Mouse (Mus musculus): Measurements from ENCODE around the gene Gpr176. TPM values are rescaled to one million over a fixed set of nuclear protein-coding genes. Genes with fewer than 3 reads are reported as not detected.

Gene Gpr176
- polyA plus RNA-seq, 1 experiment from 2014 or later = 0.73 TPM

GRCm38 (mm10) chr2:118315656-118316402, 57.4 kb downstream of the Gpr176 start:
- no peak overlapping the region for H3K9ac ChIP-seq
- 84% methylated on average over 12 of the region's 12 CpGs for WGBS

GRCm38 (mm10) chr2:118307561-118307960, 65.7 kb downstream of the Gpr176 start:
- Histone ChIP-seq H3K4me3 (no peak overlapping the region), H3K27ac (no peak overlapping the region), H3K27me3 (no peaks in the 10 kb centered on the region), H3K4me1 (no peaks in the 10 kb centered on the region), H3K9me3 (no peaks in the 10 kb centered on the region), H3K9ac (no peak overlapping the region), H3K4me2 (no peak overlapping the region), H3K36me3 (no peaks in the 10 kb centered on the region)
- ATAC-seq (ENCODE audit: insufficient number of reproducible peaks, low FRiP score, low TSS enrichment, low read depth) = no peak
- 58% methylated on average over 8 of the region's 8 CpGs for WGBS

More at GRCm38 (mm10) chr2:118315656-118316402, 57.4 kb downstream of the Gpr176 start:
- no peaks in the 10 kb centered on the region for H3K9me3 ChIP-seq
- no peak overlapping the region for H3K4me3 ChIP-seq
- H3K27me3 ChIP-seq = no peaks in the 10 kb centered on the region
- H3K27ac ChIP-seq = no peak overlapping the region
- no peak overlapping the region for H3K4me2 ChIP-seq
- no peaks in the 10 kb centered on the region for H3K36me3 ChIP-seq
- no peak for ATAC-seq (ENCODE audit: insufficient number of reproducible peaks, low FRiP score, low TSS enrichment, low read depth)
- no peaks in the 10 kb centered on the region for H3K4me1 ChIP-seq

DNA sequence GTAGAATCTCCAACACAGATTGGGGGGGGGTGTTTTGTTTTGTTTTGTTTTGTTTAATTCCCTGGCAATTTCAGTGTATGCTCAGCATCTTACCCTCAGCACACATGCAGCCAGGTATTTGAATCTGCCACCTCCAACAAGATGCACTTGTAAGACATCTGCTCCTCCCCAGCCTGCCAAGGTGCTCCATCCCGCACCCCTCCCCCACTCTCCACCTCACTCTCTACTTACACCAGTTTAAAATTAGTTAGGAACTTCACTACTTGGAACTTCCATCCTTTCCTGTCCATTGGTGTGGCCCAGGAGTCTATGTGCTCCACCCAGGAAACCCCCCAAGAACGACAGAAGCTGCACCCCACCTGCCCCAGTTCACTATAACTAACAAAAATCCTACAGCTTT, 66.3 kb downstream of the Gpr176 start:
- no peaks in the 10 kb centered on the region for H3K36me3 ChIP-seq
- no peak overlapping the region for H3K4me3 ChIP-seq
- no peak overlapping the region for H3K27ac ChIP-seq
- WGBS = 72% methylated on average over 2 of the region's 2 CpGs
- no peaks in the 10 kb centered on the region for H3K9me3 ChIP-seq
- H3K27me3 ChIP-seq = no peaks in the 10 kb centered on the region
- H3K4me1 ChIP-seq = no peaks in the 10 kb centered on the region
- H3K4me2 ChIP-seq = no peak overlapping the region
- H3K9ac ChIP-seq = no peak overlapping the region
- ATAC-seq (ENCODE audit: insufficient number of reproducible peaks, low FRiP score, low TSS enrichment, low read depth) = no peak

DNA sequence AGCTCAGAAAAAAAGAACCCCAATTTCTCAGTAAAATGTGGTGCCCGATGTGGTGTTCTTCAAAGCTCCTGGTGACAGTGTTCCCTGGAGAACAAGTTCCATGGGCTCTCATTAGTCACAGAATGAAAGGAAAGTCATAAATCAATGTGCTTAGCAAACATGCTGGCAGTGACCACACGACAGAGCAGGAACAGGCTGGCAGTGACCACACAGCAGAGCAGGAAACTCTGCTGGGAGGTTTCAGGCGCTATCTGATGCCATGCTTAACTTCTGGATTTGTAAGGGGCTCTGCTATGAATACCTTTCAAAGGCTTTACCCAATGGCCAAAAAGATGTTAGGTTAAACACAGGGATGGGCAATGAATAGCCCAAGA, 66.7 kb downstream of the Gpr176 start:
- 36% methylated on average over 3 of the region's 3 CpGs for WGBS
- H3K9me3 ChIP-seq = no peaks in the 10 kb centered on the region
- no peak for ATAC-seq (ENCODE audit: insufficient number of reproducible peaks, low FRiP score, low TSS enrichment, low read depth)
- no peaks in the 10 kb centered on the region for H3K36me3 ChIP-seq
- H3K4me3 ChIP-seq = no peak overlapping the region
- no peaks in the 10 kb centered on the region for H3K4me1 ChIP-seq
- H3K4me2 ChIP-seq = no peak overlapping the region
- H3K27me3 ChIP-seq = no peaks in the 10 kb centered on the region
- H3K27ac ChIP-seq = no peak overlapping the region
- no peak overlapping the region for H3K9ac ChIP-seq

- Histone ChIP-seq H3K9ac (no peak overlapping the region), H3K4me2 (no peak overlapping the region), H3K27ac (no peak overlapping the region), H3K36me3 (no peaks in the 10 kb centered on the region), H3K9me3 (no peaks in the 10 kb centered on the region), H3K27me3 (no peaks in the 10 kb centered on the region), H3K4me3 (no peak overlapping the region), H3K4me1 (no peaks in the 10 kb centered on the region)
- WGBS = 73% methylated on average over 7 of the region's 7 CpGs
- ATAC-seq (ENCODE audit: insufficient number of reproducible peaks, low FRiP score, low TSS enrichment, low read depth) = no peak
These were observed 67.2 kb downstream of the Gpr176 start for GRCm38 (mm10) chr2:118305827-118306521.

DNA sequence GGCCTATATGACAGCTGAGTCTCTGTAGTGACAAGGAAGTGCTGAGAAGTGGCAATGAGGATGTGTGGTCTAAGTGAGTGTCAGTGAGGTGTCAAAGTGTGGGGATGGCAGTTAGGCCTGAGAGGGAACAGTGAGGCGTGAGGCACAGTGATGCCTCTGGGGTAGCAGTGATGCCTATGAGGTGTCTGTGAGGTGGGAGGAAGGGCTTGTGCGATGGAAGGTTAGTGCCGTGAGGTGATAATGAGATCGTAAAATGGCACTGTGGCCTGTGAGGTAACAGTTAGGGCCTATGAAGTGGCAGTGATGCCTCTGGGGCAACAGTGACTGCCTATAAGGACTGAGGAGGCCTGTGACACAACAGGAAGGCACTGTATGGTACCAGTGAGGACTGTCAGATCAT, 69.8 kb downstream of the Gpr176 start:
- H3K27ac ChIP-seq = no peak overlapping the region
- no peaks in the 10 kb centered on the region for H3K4me1 ChIP-seq
- 45% methylated on average over 4 of the region's 4 CpGs for WGBS
- H3K36me3 ChIP-seq = no peaks in the 10 kb centered on the region
- H3K4me2 ChIP-seq = no peak overlapping the region
- no peak overlapping the region for H3K4me3 ChIP-seq
- ATAC-seq (ENCODE audit: insufficient number of reproducible peaks, low FRiP score, low TSS enrichment, low read depth) = no peak
- H3K27me3 ChIP-seq = no peaks in the 10 kb centered on the region
- H3K9ac ChIP-seq = no peak overlapping the region
- H3K9me3 ChIP-seq = no peaks in the 10 kb centered on the region

DNA sequence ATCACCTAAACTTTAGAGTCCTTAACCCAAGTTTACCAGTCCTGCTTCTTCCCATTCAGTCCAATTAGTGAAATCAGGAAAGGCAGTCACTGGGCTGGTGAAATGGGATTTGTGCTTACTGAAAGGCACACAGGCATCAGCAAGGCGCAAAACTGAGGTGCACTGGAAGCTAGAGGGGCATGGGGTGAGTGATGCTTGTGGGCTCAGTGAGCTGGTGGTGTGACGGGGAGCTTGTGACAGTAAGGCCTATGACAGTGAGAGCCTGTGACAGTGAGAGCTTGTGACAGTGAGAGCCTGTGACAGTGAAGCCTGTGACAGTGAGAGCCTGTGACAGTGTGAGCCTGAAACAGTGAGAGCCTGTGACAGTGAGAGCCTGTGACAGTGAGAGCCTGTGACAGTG, 71.6 kb downstream of the Gpr176 start:
- Histone ChIP-seq H3K4me3 (no peak overlapping the region), H3K27ac (no peak overlapping the region), H3K27me3 (no peaks in the 10 kb centered on the region), H3K4me1 (no peaks in the 10 kb centered on the region), H3K9me3 (no peaks in the 10 kb centered on the region), H3K36me3 (no peaks in the 10 kb centered on the region), H3K4me2 (no peak overlapping the region), H3K9ac (no peak overlapping the region)
- WGBS = 76% methylated on average over 2 of the region's 2 CpGs
- no peak for ATAC-seq (ENCODE audit: insufficient number of reproducible peaks, low FRiP score, low TSS enrichment, low read depth)

- Histone ChIP-seq H3K4me1 (no peaks in the 10 kb centered on the region), H3K9ac (no peak overlapping the region), H3K36me3 (no peaks in the 10 kb centered on the region), H3K4me2 (no peak overlapping the region), H3K27ac (no peak overlapping the region), H3K9me3 (no peaks in the 10 kb centered on the region), H3K4me3 (no peak overlapping the region), H3K27me3 (no peaks in the 10 kb centered on the region)
- WGBS = 79% methylated on average over 8 of the region's 8 CpGs
- ATAC-seq (ENCODE audit: insufficient number of reproducible peaks, low FRiP score, low TSS enrichment, low read depth) = no peak
These were observed 72.1 kb downstream of the Gpr176 start for GRCm38 (mm10) chr2:118301041-118301545.

GRCm38 (mm10) chr2:118299981-118300380, 73.2 kb downstream of the Gpr176 start:
- Histone ChIP-seq H3K9ac (no peak overlapping the region), H3K4me2 (no peak overlapping the region), H3K36me3 (no peaks in the 10 kb centered on the region), H3K4me1 (peaks cover 6% of the 10 kb centered on the region), H3K9me3 (no peaks in the 10 kb centered on the region), H3K4me3 (no peak overlapping the region), H3K27me3 (no peaks in the 10 kb centered on the region), H3K27ac (no peak overlapping the region)
- ATAC-seq (ENCODE audit: insufficient number of reproducible peaks, low FRiP score, low TSS enrichment, low read depth) = no peak
- 73% methylated on average over 2 of the region's 2 CpGs for WGBS

DNA sequence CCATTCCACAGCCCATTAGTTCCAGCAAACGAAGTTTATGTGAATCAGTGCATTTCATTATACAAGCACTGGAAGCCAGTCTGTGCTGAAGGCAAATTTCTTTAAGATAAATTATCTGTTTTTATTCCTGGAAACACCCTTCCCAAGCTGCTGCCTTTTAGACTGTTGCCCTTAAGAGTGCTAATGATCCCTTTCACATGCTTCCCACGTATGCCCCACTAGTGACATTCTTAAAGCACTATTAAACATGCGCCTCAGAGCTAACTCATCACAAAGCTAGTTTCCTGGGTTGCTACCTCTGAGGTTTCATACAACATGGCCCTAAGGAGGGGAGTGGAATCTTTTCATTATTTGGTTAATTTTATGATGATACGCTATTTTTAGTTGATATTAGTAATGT, 74.6 kb downstream of the Gpr176 start:
- no peak overlapping the region for H3K4me2 ChIP-seq
- H3K27me3 ChIP-seq = no peaks in the 10 kb centered on the region
- 72% methylated on average over 4 of the region's 4 CpGs for WGBS
- no peak overlapping the region for H3K4me3 ChIP-seq
- no peak overlapping the region for H3K9ac ChIP-seq
- no peaks in the 10 kb centered on the region for H3K9me3 ChIP-seq
- no peaks in the 10 kb centered on the region for H3K36me3 ChIP-seq
- peaks cover 6% of the 10 kb centered on the region for H3K4me1 ChIP-seq
- no peak overlapping the region for H3K27ac ChIP-seq
- no peak for ATAC-seq (ENCODE audit: insufficient number of reproducible peaks, low FRiP score, low TSS enrichment, low read depth)

- Histone ChIP-seq H3K4me3 (no peak overlapping the region), H3K27me3 (no peaks in the 10 kb centered on the region), H3K36me3 (no peaks in the 10 kb centered on the region), H3K9me3 (no peaks in the 10 kb centered on the region), H3K4me2 (no peak overlapping the region), H3K4me1 (peaks cover 6% of the 10 kb centered on the region), H3K9ac (no peak overlapping the region), H3K27ac (no peak overlapping the region)
- 60% methylated on average over 2 of the region's 2 CpGs for WGBS
- no peak for ATAC-seq (ENCODE audit: insufficient number of reproducible peaks, low FRiP score, low TSS enrichment, low read depth)
These were observed 75.3 kb downstream of the Gpr176 start for GRCm38 (mm10) chr2:118297966-118298365.

DNA sequence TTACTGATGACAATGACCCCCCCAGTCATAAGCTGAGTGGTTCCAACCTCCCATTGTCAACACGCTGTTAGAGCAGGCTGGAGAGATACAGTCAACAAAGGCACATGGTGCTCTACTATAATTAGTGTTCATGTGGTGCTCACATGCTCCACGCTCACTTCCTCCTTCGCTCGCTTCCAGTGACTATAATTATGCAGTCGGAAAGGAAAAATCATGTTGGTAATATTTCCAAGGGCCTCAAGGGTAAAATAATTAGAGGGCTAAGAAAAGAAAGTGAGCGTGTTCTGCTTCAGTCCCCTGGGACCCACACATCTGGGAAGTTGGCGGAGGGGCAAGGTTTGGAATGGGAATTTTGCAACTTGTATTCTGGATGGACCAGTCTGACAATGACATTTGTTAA, 77.7 kb downstream of the Gpr176 start:
- 0 out of 2 replicates have a peak, but pooled peaks have one; percentile 44 for ATAC-seq (ENCODE audit: insufficient number of reproducible peaks, low FRiP score, low TSS enrichment, low read depth)
- Histone ChIP-seq H3K27ac (no peak overlapping the region), H3K27me3 (no peaks in the 10 kb centered on the region), H3K4me2 (no peak overlapping the region), H3K36me3 (no peaks in the 10 kb centered on the region), H3K9ac (no peak overlapping the region), H3K4me3 (no peak overlapping the region), H3K9me3 (no peaks in the 10 kb centered on the region), H3K4me1 (peaks cover 6% of the 10 kb centered on the region)
- WGBS = 30% methylated on average over 7 of the region's 7 CpGs

Data from limb, embryonic 15.5 days (tissue).